Mouse (Mus musculus): ENCODE results near the gene Ppp1cb. TPM values are rescaled to one million over a fixed set of nuclear protein-coding genes. Genes with fewer than 3 reads are reported as not detected.

Gene Ppp1cb
- polyA plus RNA-seq, 1 experiment: 501 TPM

DNA sequence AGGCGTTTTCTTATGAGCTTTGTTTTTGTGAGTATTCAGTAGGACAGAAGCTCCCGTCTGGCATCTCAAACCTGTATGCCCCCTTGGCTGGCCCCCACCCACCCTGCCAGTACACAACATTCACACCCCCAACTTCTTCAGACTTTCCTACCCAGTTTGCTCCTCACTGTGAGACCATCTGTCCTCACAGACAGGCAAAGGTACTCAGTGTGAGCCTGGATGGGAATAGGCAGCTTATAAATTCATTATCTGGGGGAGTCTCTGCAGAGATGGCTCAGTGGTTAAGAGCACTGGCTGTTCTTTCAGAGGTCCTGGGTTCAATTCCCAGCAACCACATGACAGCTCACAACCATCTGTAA lies 20.1 kb upstream of the Ppp1cb start:
- Histone ChIP-seq H3K27ac (ENCODE audit: insufficient read depth, low read length) (no peak overlapping the region), H3K4me1 (ENCODE audit: control insufficient read depth, insufficient read depth, low read length) (peaks cover 2% of the 10 kb centered on the region)

DNA sequence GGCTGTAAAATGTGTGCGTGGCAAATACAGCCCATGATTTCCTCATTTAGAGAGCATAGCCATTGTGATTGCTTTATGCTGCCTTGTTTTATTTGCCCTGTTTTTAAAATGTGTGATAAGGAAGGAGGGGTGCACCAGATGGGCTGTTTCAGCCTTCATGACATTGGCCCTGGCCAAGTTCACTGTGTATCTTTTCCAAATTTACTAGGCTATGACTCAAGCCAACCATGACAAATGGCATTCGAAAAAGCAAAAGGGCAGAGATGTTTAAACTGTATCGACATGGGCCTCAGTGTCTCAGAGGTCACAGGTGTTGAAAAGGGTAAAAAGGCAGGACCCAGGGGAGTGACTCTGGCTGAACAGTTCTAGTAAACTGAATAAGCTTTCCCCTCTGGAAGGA lies 17.3 kb upstream of the Ppp1cb start:
- Histone ChIP-seq H3K36me3 (ENCODE audit: control insufficient read depth, insufficient read depth, low read length, poor library complexity, severe bottlenecking) (no peaks in the 10 kb centered on the region), H3K4me3 (ENCODE audit: low read depth, low read length) (no peak overlapping the region)
- TF ChIP-seq POLR2A (IDR thresholded peaks at IDR 0.05; ENCODE audit: insufficient read depth, low read length): no peak
- no peak for TF ChIP-seq EP300 (IDR thresholded peaks at IDR 0.05; ENCODE audit: insufficient read depth, low read depth, low read length)
- TF ChIP-seq CTCF (IDR thresholded peaks at IDR 0.05; ENCODE audit: low read depth, low read length): no peak

More for the DNA sequence above, 20.1 kb upstream of the Ppp1cb start:
- Histone ChIP-seq H3K36me3 (ENCODE audit: control insufficient read depth, insufficient read depth, low read length, poor library complexity, severe bottlenecking) (no peaks in the 10 kb centered on the region), H3K27me3 (ENCODE audit: control insufficient read depth, insufficient read depth, low read length, poor library complexity, severe bottlenecking) (no peaks in the 10 kb centered on the region), H3K9ac (ENCODE audit: low read depth, poor library complexity, severe bottlenecking) (no peak overlapping the region), H3K9me3 (replicated peaks; ENCODE audit: control insufficient read depth, insufficient read depth, low read length, poor library complexity, severe bottlenecking) (no peaks in the 10 kb centered on the region), H3K4me3 (ENCODE audit: low read depth, low read length) (no peak overlapping the region)
- TF ChIP-seq EP300 (IDR thresholded peaks at IDR 0.05; ENCODE audit: insufficient read depth, low read depth, low read length): no peak
- TF ChIP-seq CTCF (IDR thresholded peaks at IDR 0.05; ENCODE audit: low read depth, low read length): no peak
- no peak for TF ChIP-seq POLR2A (IDR thresholded peaks at IDR 0.05; ENCODE audit: insufficient read depth, low read length)

GRCm38 (mm10) chr5:32441992-32442575 lies 16.6 kb upstream of the Ppp1cb start:
- TF ChIP-seq EP300 (IDR thresholded peaks at IDR 0.05; ENCODE audit: insufficient read depth, low read depth, low read length): no peak
- TF ChIP-seq CTCF (IDR thresholded peaks at IDR 0.05; ENCODE audit: low read depth, low read length): no peak
- TF ChIP-seq POLR2A (IDR thresholded peaks at IDR 0.05; ENCODE audit: insufficient read depth, low read length): no peak
- Histone ChIP-seq H3K27ac (ENCODE audit: insufficient read depth, low read length) (no peak overlapping the region), H3K9ac (ENCODE audit: low read depth, poor library complexity, severe bottlenecking) (no peak overlapping the region), H3K27me3 (ENCODE audit: control insufficient read depth, insufficient read depth, low read length, poor library complexity, severe bottlenecking) (no peaks in the 10 kb centered on the region), H3K9me3 (replicated peaks; ENCODE audit: control insufficient read depth, insufficient read depth, low read length, poor library complexity, severe bottlenecking) (no peaks in the 10 kb centered on the region), H3K4me3 (ENCODE audit: low read depth, low read length) (no peak overlapping the region), H3K4me1 (ENCODE audit: control insufficient read depth, insufficient read depth, low read length) (peaks cover 2% of the 10 kb centered on the region), H3K36me3 (ENCODE audit: control insufficient read depth, insufficient read depth, low read length, poor library complexity, severe bottlenecking) (no peaks in the 10 kb centered on the region)

More for the DNA sequence above, 17.3 kb upstream of the Ppp1cb start:
- no peak overlapping the region for H3K27ac ChIP-seq (ENCODE audit: insufficient read depth, low read length)
- H3K9ac ChIP-seq (ENCODE audit: low read depth, poor library complexity, severe bottlenecking): no peak overlapping the region
- no peaks in the 10 kb centered on the region for H3K9me3 ChIP-seq (replicated peaks; ENCODE audit: control insufficient read depth, insufficient read depth, low read length, poor library complexity, severe bottlenecking)
- no peaks in the 10 kb centered on the region for H3K27me3 ChIP-seq (ENCODE audit: control insufficient read depth, insufficient read depth, low read length, poor library complexity, severe bottlenecking)
- peaks cover 2% of the 10 kb centered on the region for H3K4me1 ChIP-seq (ENCODE audit: control insufficient read depth, insufficient read depth, low read length)

DNA sequence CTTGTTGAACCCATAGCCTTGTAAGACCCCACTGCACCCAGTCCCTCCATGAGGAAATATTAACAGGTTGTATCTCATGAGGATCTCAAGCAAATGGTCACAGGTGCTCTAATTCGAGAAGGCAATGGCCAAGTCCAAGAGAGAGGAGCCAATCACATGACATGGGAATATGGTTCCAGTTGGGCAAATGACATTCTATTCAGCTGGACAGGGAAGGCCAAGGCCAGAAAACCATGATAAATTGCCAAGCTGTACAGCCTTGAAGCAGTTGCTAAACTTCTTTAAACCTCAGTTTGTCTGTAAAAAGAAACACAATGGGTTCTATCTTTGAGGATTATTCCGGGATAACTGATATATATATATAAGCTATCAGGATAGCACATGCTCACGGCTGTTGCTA lies 14.7 kb upstream of the Ppp1cb start:
- H3K9ac ChIP-seq (ENCODE audit: low read depth, poor library complexity, severe bottlenecking): no peak overlapping the region
- no peaks in the 10 kb centered on the region for H3K27me3 ChIP-seq (ENCODE audit: control insufficient read depth, insufficient read depth, low read length, poor library complexity, severe bottlenecking)
- no peaks in the 10 kb centered on the region for H3K4me1 ChIP-seq (ENCODE audit: control insufficient read depth, insufficient read depth, low read length)
- H3K4me3 ChIP-seq (ENCODE audit: low read depth, low read length): no peak overlapping the region
- H3K9me3 ChIP-seq (replicated peaks; ENCODE audit: control insufficient read depth, insufficient read depth, low read length, poor library complexity, severe bottlenecking): no peaks in the 10 kb centered on the region
- TF ChIP-seq POLR2A (IDR thresholded peaks at IDR 0.05; ENCODE audit: insufficient read depth, low read length) (no peak), EP300 (IDR thresholded peaks at IDR 0.05; ENCODE audit: insufficient read depth, low read depth, low read length) (no peak), CTCF (IDR thresholded peaks at IDR 0.05; ENCODE audit: low read depth, low read length) (no peak)
- no peaks in the 10 kb centered on the region for H3K36me3 ChIP-seq (ENCODE audit: control insufficient read depth, insufficient read depth, low read length, poor library complexity, severe bottlenecking)
- H3K27ac ChIP-seq (ENCODE audit: insufficient read depth, low read length): no peak overlapping the region

DNA sequence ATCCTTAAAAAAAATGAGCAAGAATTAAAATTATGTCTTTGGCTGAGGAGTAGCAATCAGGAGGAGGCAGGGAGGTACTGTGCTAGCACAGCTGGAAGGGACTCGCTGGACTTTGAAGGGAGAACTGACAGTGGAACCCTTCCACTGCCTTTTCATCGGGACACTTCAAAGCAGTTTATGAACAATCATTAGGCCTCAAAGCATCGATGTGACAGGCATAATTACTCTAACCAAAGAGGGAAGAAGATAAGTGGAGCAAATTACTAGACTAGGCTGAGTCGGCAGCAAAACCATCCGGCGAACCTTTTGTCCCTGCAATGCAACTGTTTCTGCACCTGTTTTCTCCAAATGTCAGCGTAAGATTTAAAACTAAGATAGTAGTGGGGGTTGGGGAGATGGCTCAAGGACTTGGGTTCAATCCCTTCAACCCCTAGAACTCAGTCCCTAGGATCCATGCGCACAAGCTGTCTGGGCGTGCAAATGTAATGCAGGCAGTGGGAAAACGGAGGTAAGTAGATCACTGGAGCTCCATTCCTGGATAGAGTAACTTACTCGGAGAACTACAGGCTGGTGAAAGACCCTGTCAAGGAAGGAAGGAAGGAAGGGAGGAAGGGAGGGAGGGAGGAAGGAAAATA lies 13.2 kb upstream of the Ppp1cb start:
- Histone ChIP-seq H3K4me1 (ENCODE audit: control insufficient read depth, insufficient read depth, low read length) (no peaks in the 10 kb centered on the region), H3K27me3 (ENCODE audit: control insufficient read depth, insufficient read depth, low read length, poor library complexity, severe bottlenecking) (no peaks in the 10 kb centered on the region), H3K27ac (ENCODE audit: insufficient read depth, low read length) (no peak overlapping the region), H3K9me3 (replicated peaks; ENCODE audit: control insufficient read depth, insufficient read depth, low read length, poor library complexity, severe bottlenecking) (no peaks in the 10 kb centered on the region), H3K36me3 (ENCODE audit: control insufficient read depth, insufficient read depth, low read length, poor library complexity, severe bottlenecking) (no peaks in the 10 kb centered on the region), H3K9ac (ENCODE audit: low read depth, poor library complexity, severe bottlenecking) (no peak overlapping the region), H3K4me3 (ENCODE audit: low read depth, low read length) (no peak overlapping the region)
- TF ChIP-seq POLR2A (IDR thresholded peaks at IDR 0.05; ENCODE audit: insufficient read depth, low read length): no peak
- no peak for TF ChIP-seq CTCF (IDR thresholded peaks at IDR 0.05; ENCODE audit: low read depth, low read length)
- no peak for TF ChIP-seq EP300 (IDR thresholded peaks at IDR 0.05; ENCODE audit: insufficient read depth, low read depth, low read length)

DNA sequence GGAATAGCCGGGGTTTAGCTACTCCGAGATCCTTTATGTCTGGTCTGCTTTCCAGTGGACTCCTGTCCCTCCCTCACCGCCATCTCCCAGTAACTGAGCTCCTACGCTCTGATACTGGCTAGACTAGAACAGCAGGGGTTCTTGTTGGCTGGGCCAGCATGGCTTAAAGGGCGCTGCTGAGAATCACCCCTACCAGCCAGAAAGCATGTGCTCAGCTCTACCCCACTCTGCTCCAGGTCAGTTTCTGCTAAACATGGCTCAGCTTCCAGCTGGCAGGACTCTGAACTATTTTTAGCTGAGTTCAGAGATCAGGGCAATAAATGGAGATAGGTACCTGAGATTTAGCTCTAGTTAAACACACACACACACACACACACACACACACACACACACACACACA lies 12.2 kb upstream of the Ppp1cb start:
- no peaks in the 10 kb centered on the region for H3K9me3 ChIP-seq (replicated peaks; ENCODE audit: control insufficient read depth, insufficient read depth, low read length, poor library complexity, severe bottlenecking)
- TF ChIP-seq POLR2A (IDR thresholded peaks at IDR 0.05; ENCODE audit: insufficient read depth, low read length) (no peak), EP300 (IDR thresholded peaks at IDR 0.05; ENCODE audit: insufficient read depth, low read depth, low read length) (no peak), CTCF (IDR thresholded peaks at IDR 0.05; ENCODE audit: low read depth, low read length) (no peak)
- no peak overlapping the region for H3K4me3 ChIP-seq (ENCODE audit: low read depth, low read length)
- no peaks in the 10 kb centered on the region for H3K4me1 ChIP-seq (ENCODE audit: control insufficient read depth, insufficient read depth, low read length)
- no peaks in the 10 kb centered on the region for H3K36me3 ChIP-seq (ENCODE audit: control insufficient read depth, insufficient read depth, low read length, poor library complexity, severe bottlenecking)
- H3K27me3 ChIP-seq (ENCODE audit: control insufficient read depth, insufficient read depth, low read length, poor library complexity, severe bottlenecking): no peaks in the 10 kb centered on the region
- no peak overlapping the region for H3K9ac ChIP-seq (ENCODE audit: low read depth, poor library complexity, severe bottlenecking)
- no peak overlapping the region for H3K27ac ChIP-seq (ENCODE audit: insufficient read depth, low read length)

Measured in ES-Bruce4 (cell line).